Mouse (Mus musculus) limb, embryonic 10.5 days (tissue): ENCODE measurements around the gene Zbtb20. TPM values are rescaled to one million over a fixed set of nuclear protein-coding genes. Genes with fewer than 3 reads are reported as not detected.

Source experiments
- DNase-seq: peaks from one replicate; pipeline ENCODE4 v3.0.0-alpha.2; 2017; ENCODE audit warnings: low spot score
- H3K27ac ChIP-seq: fragments of 300-500 bp; sonication (generic); 2 replicates; pipeline ENCODE4 v1.5.1; 2016; ENCODE audit warnings: mild to moderate bottlenecking
- H3K27me3 ChIP-seq: fragments of 300-500 bp; sonication (generic); 2 replicates; pipeline ENCODE4 v1.6.1; 2016; ENCODE audit warnings: low read depth, mild to moderate bottlenecking; ENCODE audit not compliant: poor library complexity, severe bottlenecking
- H3K36me3 ChIP-seq: fragments of 300-500 bp; sonication (generic); 2 replicates; pipeline ENCODE4 v1.6.1; 2016; ENCODE audit warnings: mild to moderate bottlenecking, moderate library complexity
- H3K4me1 ChIP-seq: fragments of 300-500 bp; sonication (generic); 2 replicates; pipeline ENCODE4 v1.6.1; 2016
- H3K4me3 ChIP-seq: fragments of 300-500 bp; sonication (generic); 2 replicates; pipeline ENCODE4 v1.5.1; 2016; ENCODE audit warnings: mild to moderate bottlenecking, moderate library complexity
- H3K9me3 ChIP-seq: fragments of 300-500 bp; sonication (generic); replicated peaks from 2 replicates; pipeline ENCODE4 v1.6.1; 2016; ENCODE audit warnings: mild to moderate bottlenecking
- WGBS: fragments of 180-500 bp; shearing (Covaris S2); methylation state at CpG from one replicate; pipeline ENCODE4 v1.1.7; 2016; 5-methylcytosine and 5-hydroxymethylcytosine counted together
- polyA plus RNA-seq: library from polyadenylated mRNA; unstranded; fragments of >200 nt; fragmentation: Nextera tagmentation; extraction: Ambion mirVana; gene quantifications from 2 replicates; pipeline ENCODE4 v1.2.1, GENCODE M21; 2016

The Zbtb20 gene
- polyA plus RNA-seq, 1 experiment from 2014 or later: 11.7 TPM

GRCm38 (mm10) chr16:43476921-43477320 lies 601.2 kb downstream of the Zbtb20 start:
- no peaks in the 10 kb centered on the region for H3K4me1 ChIP-seq
- WGBS: 87% methylated on average over 3 of the region's 3 CpGs

GRCm38 (mm10) chr16:43478352-43478751 lies 602.7 kb downstream of the Zbtb20 start:
- no peak for DNase-seq
- H3K4me1 ChIP-seq: no peaks in the 10 kb centered on the region
- H3K36me3 ChIP-seq: no peaks in the 10 kb centered on the region
- H3K9me3 ChIP-seq: no peaks in the 10 kb centered on the region
- 98% methylated on average over 1 of the region's 1 CpGs for WGBS
- no peaks in the 10 kb centered on the region for H3K27me3 ChIP-seq
- no peak overlapping the region for H3K27ac ChIP-seq
- no peak overlapping the region for H3K4me3 ChIP-seq

More at GRCm38 (mm10) chr16:43476921-43477320, 601.2 kb downstream of the Zbtb20 start:
- no peak for DNase-seq
- no peaks in the 10 kb centered on the region for H3K27me3 ChIP-seq
- H3K36me3 ChIP-seq: no peaks in the 10 kb centered on the region
- no peak overlapping the region for H3K4me3 ChIP-seq
- no peaks in the 10 kb centered on the region for H3K9me3 ChIP-seq
- H3K27ac ChIP-seq: no peak overlapping the region

GRCm38 (mm10) chr16:43480532-43480931 lies 604.9 kb downstream of the Zbtb20 start:
- WGBS: 86% methylated on average over 6 of the region's 6 CpGs
- H3K27ac ChIP-seq: no peak overlapping the region
- H3K4me3 ChIP-seq: no peak overlapping the region
- H3K27me3 ChIP-seq: no peaks in the 10 kb centered on the region
- no peaks in the 10 kb centered on the region for H3K9me3 ChIP-seq
- DNase-seq: no peak
- no peaks in the 10 kb centered on the region for H3K36me3 ChIP-seq
- no peaks in the 10 kb centered on the region for H3K4me1 ChIP-seq

- Histone ChIP-seq H3K27me3 (no peaks in the 10 kb centered on the region), H3K27ac (no peak overlapping the region), H3K4me1 (no peaks in the 10 kb centered on the region), H3K36me3 (no peaks in the 10 kb centered on the region), H3K4me3 (no peak overlapping the region), H3K9me3 (no peaks in the 10 kb centered on the region)
- 80% methylated on average over 3 of the region's 3 CpGs for WGBS
- DNase-seq: no peak
These were observed 606.4 kb downstream of the Zbtb20 start for GRCm38 (mm10) chr16:43482125-43482524.

- H3K27ac ChIP-seq: no peak overlapping the region
- 93% methylated on average over 2 of the region's 2 CpGs for WGBS
- DNase-seq: no peak
These were observed 607.1 kb downstream of the Zbtb20 start for GRCm38 (mm10) chr16:43482738-43483137.

GRCm38 (mm10) chr16:43484400-43484799 lies 608.7 kb downstream of the Zbtb20 start:
- H3K36me3 ChIP-seq: no peaks in the 10 kb centered on the region
- no peaks in the 10 kb centered on the region for H3K9me3 ChIP-seq
- no peaks in the 10 kb centered on the region for H3K4me1 ChIP-seq
- no peak overlapping the region for H3K4me3 ChIP-seq
- DNase-seq: no peak
- WGBS: 90% methylated on average over 4 of the region's 4 CpGs
- no peaks in the 10 kb centered on the region for H3K27me3 ChIP-seq
- no peak overlapping the region for H3K27ac ChIP-seq

More at GRCm38 (mm10) chr16:43482738-43483137, 607.1 kb downstream of the Zbtb20 start:
- Histone ChIP-seq H3K4me1 (no peaks in the 10 kb centered on the region), H3K27me3 (no peaks in the 10 kb centered on the region), H3K9me3 (no peaks in the 10 kb centered on the region), H3K4me3 (no peak overlapping the region), H3K36me3 (no peaks in the 10 kb centered on the region)

- 92% methylated on average over 3 of the region's 3 CpGs for WGBS
- Histone ChIP-seq H3K4me1 (no peaks in the 10 kb centered on the region), H3K36me3 (no peaks in the 10 kb centered on the region), H3K4me3 (no peak overlapping the region), H3K27ac (no peak overlapping the region), H3K9me3 (no peaks in the 10 kb centered on the region), H3K27me3 (no peaks in the 10 kb centered on the region)
- DNase-seq: no peak
These were observed 613.7 kb downstream of the Zbtb20 start for GRCm38 (mm10) chr16:43489362-43489761.

GRCm38 (mm10) chr16:43489984-43490383 lies 614.3 kb downstream of the Zbtb20 start:
- Histone ChIP-seq H3K27me3 (no peaks in the 10 kb centered on the region), H3K9me3 (no peaks in the 10 kb centered on the region), H3K4me1 (no peaks in the 10 kb centered on the region), H3K4me3 (no peak overlapping the region), H3K36me3 (no peaks in the 10 kb centered on the region), H3K27ac (no peak overlapping the region)
- WGBS: 91% methylated on average over 12 of the region's 12 CpGs
- no peak for DNase-seq

- H3K36me3 ChIP-seq: no peaks in the 10 kb centered on the region
- WGBS: 79% methylated on average over 1 of the region's 1 CpGs
- no peak for DNase-seq
- H3K9me3 ChIP-seq: no peaks in the 10 kb centered on the region
- no peaks in the 10 kb centered on the region for H3K27me3 ChIP-seq
- H3K27ac ChIP-seq: no peak overlapping the region
- H3K4me1 ChIP-seq: no peaks in the 10 kb centered on the region
- H3K4me3 ChIP-seq: no peak overlapping the region
These were observed 617.2 kb downstream of the Zbtb20 start for GRCm38 (mm10) chr16:43492863-43493262.

- 64% methylated on average over 5 of the region's 5 CpGs for WGBS
- Histone ChIP-seq H3K36me3 (no peaks in the 10 kb centered on the region), H3K27ac (no peak overlapping the region), H3K4me3 (no peak overlapping the region), H3K4me1 (no peaks in the 10 kb centered on the region), H3K9me3 (no peaks in the 10 kb centered on the region), H3K27me3 (no peaks in the 10 kb centered on the region)
- no peak for DNase-seq
These were observed 618.1 kb downstream of the Zbtb20 start for GRCm38 (mm10) chr16:43493596-43494385.

GRCm38 (mm10) chr16:43495175-43495818 lies 619.6 kb downstream of the Zbtb20 start:
- no peak for DNase-seq
- Histone ChIP-seq H3K9me3 (no peaks in the 10 kb centered on the region), H3K4me1 (no peaks in the 10 kb centered on the region), H3K36me3 (no peaks in the 10 kb centered on the region), H3K4me3 (no peak overlapping the region), H3K27me3 (no peaks in the 10 kb centered on the region), H3K27ac (no peak overlapping the region)
- 84% methylated on average over 9 of the region's 9 CpGs for WGBS

GRCm38 (mm10) chr16:43497093-43497492 lies 621.4 kb downstream of the Zbtb20 start:
- Histone ChIP-seq H3K9me3 (no peaks in the 10 kb centered on the region), H3K36me3 (no peaks in the 10 kb centered on the region), H3K4me1 (no peaks in the 10 kb centered on the region), H3K4me3 (no peak overlapping the region), H3K27me3 (peaks cover 7% of the 10 kb centered on the region), H3K27ac (no peak overlapping the region)
- 81% methylated on average over 2 of the region's 2 CpGs for WGBS
- DNase-seq: no peak

GRCm38 (mm10) chr16:43500132-43500853 lies 624.6 kb downstream of the Zbtb20 start:
- no peak for DNase-seq
- WGBS: 91% methylated on average over 8 of the region's 8 CpGs
- Histone ChIP-seq H3K27ac (no peak overlapping the region), H3K4me1 (peaks cover 13% of the 10 kb centered on the region), H3K9me3 (no peaks in the 10 kb centered on the region), H3K36me3 (no peaks in the 10 kb centered on the region), H3K4me3 (no peak overlapping the region), H3K27me3 (peaks cover 35% of the 10 kb centered on the region)
